Comparison of ENCODE assay signal across 22 mouse cellular contexts in the genomic region with DNA sequence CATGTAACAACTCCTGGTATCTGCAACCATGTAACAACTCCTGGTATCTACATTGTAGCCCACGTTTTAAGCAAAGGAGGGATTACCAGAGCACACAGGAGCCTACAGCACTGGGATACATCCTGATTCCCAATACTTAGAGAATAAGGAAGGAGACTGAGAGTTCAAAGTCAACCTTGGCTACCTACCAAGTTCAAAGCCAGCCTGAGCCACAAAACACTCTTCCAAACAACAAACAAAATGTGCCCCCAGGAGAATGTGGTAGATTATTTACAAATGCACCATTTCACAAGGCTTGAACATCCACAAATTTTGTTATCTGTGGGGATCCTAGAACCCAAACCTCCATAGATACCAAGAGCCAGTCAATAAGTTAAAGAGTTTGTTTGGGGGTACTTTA.
"Had no signal": no experiment of that assay in that cellular context is flagged by ENCODE, and none has a peak within 500 bp of the region (broad histone marks: within the 10 kb centered on the region; RNA-seq: fewer than 3 reads in every experiment).

No protein-coding gene starts in this region.

- H3K9ac ChIP-seq: limb, embryonic 13.5 days; liver, embryonic 12.5 days; liver, embryonic 15.5 days; midbrain, embryonic 12.5 days; midbrain, embryonic 15.5 days; neural tube, embryonic 13.5 days; stomach, embryonic 15.5 days had no signal

- H3K36me3 ChIP-seq: limb, embryonic 10.5 days; midbrain, embryonic 12.5 days; midbrain, embryonic 15.5 days; neural tube, embryonic 13.5 days had no signal

- ATAC-seq: hindbrain, postnatal 0 days; inflammation-experienced regulatory T-cells, adult 6 months; intestine, embryonic 16.5 days; liver, embryonic 12.5 days; midbrain, embryonic 15.5 days had no signal

- H3K27me3 ChIP-seq: limb, embryonic 13.5 days; liver, embryonic 12.5 days; liver, embryonic 15.5 days; midbrain, embryonic 12.5 days; midbrain, embryonic 15.5 days; neural tube, embryonic 13.5 days; stomach, embryonic 15.5 days had no signal

- H3K9me3 ChIP-seq: limb, embryonic 10.5 days; limb, embryonic 13.5 days; liver, embryonic 12.5 days; liver, embryonic 15.5 days; midbrain, embryonic 12.5 days; midbrain, embryonic 15.5 days; neural tube, embryonic 13.5 days; stomach, embryonic 15.5 days had no signal

- H3K4me1 ChIP-seq: limb, embryonic 10.5 days; limb, embryonic 13.5 days; midbrain, embryonic 12.5 days; midbrain, embryonic 15.5 days; neural tube, embryonic 13.5 days had no signal

- DNase-seq: kidney, adult 18-20 months; kidney, postnatal 14 days; layer of hippocampus, adult 9-11 months; lung, postnatal 10 days; lung, postnatal 4 days; retina, postnatal 1 day; right cerebral cortex, postnatal 25 days; spleen, adult 18-20 months; thymus, postnatal 36 days had no signal

- H3K4me2 ChIP-seq: limb, embryonic 13.5 days; liver, embryonic 12.5 days; liver, embryonic 15.5 days; midbrain, embryonic 12.5 days; midbrain, embryonic 15.5 days; neural tube, embryonic 13.5 days; stomach, embryonic 15.5 days had no signal

- H3K27ac ChIP-seq: hindbrain, postnatal 0 days; layer of hippocampus, adult 2 months; limb, embryonic 10.5 days; limb, embryonic 13.5 days; liver, embryonic 12.5 days; liver, embryonic 15.5 days; midbrain, embryonic 12.5 days; midbrain, embryonic 15.5 days; neural tube, embryonic 13.5 days; stomach, embryonic 15.5 days had no signal

- H3K4me3 ChIP-seq: layer of hippocampus, adult 2 months; limb, embryonic 10.5 days; limb, embryonic 13.5 days; liver, embryonic 12.5 days; liver, embryonic 15.5 days; midbrain, embryonic 12.5 days; midbrain, embryonic 15.5 days; myocyte; neural tube, embryonic 13.5 days; stomach, embryonic 15.5 days had no signal
